22 mouse cellular contexts compared by ENCODE assay signal in the genomic region with DNA sequence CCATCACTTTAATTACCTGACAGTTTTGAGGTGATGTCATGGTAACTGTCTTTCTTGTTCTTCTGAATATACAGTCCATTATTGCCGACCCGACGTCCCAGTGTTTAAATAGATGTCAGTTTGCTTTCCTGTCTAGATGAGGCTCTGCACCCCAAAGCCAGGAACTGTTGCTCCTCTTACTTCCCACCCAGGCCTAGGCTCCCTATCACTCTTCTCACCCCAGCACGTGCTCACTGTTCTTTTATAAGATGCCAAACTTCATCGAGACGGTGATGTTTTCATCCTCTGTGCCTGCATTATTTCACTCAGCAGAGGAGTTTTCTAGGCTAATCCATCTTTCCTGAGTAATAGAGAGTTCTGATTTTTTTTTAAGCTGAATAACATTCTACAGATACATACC.
DNase-seq lines count a peak whose midpoint lies in the region; ATAC-seq and TF ChIP-seq lines count a peak whose summit lies in the region.
"Had no signal": no experiment of that assay in that cellular context is flagged by ENCODE, and none has a peak within 500 bp of the region (broad histone marks: within the 10 kb centered on the region; RNA-seq: fewer than 3 reads in every experiment).

No protein-coding gene starts in this region.

- TF ChIP-seq POLR2A in liver, adult 2 months (IDR thresholded peaks at IDR 0.05; ENCODE audit: extremely low read depth, insufficient read depth, low read length) = no peak

- no peak for ATAC-seq in liver, embryonic 12.5 days
- no peak for ATAC-seq in liver, postnatal 0 days
- ATAC-seq in intestine, embryonic 15.5 days = peak; percentile 40; the same call in 1 of the 2 replicates
- ATAC-seq in intestine, embryonic 16.5 days = peak; percentile 14; the same call in 1 of the 2 replicates
- ATAC-seq: forebrain, embryonic 13.5 days; forebrain, embryonic 15.5 days had no signal

- intact Hi-C loops in left cerebral cortex, postnatal 36 days (cut with DNase I) = no loop called here

- H3K4me1 ChIP-seq in liver, adult 2 months (ENCODE audit: control insufficient read depth, insufficient read depth, low read length) = peaks cover 15% of the 10 kb centered on the region
- H3K4me1 ChIP-seq in liver, embryonic 12.5 days = no peaks in the 10 kb centered on the region
- no peaks in the 10 kb centered on the region; the same call in 1 of the 2 replicates for H3K4me1 ChIP-seq in liver, postnatal 0 days (ENCODE audit: insufficient read depth)
- 0 out of 2 replicates have a peak, but pooled peaks cover 7% of the 10 kb centered on the region for H3K4me1 ChIP-seq in intestine, embryonic 15.5 days (replicated peaks)
- peaks cover 7% of the 10 kb centered on the region; the same call in 1 of the 2 replicates for H3K4me1 ChIP-seq in intestine, embryonic 16.5 days (ENCODE audit: control insufficient read depth, insufficient read depth, low read length)
- H3K4me1 ChIP-seq: embryonic facial prominence, embryonic 10.5 days; embryonic facial prominence, embryonic 12.5 days; forebrain, embryonic 13.5 days; forebrain, embryonic 15.5 days had no signal

- no peak for TF ChIP-seq EP300 in liver, postnatal 0 days (IDR thresholded peaks at IDR 0.05; ENCODE audit: low read depth)

- H3K4me3 ChIP-seq in liver, adult 2 months (ENCODE audit: insufficient read depth, low read depth, low read length) = no peak overlapping the region
- no peak overlapping the region for H3K4me3 ChIP-seq in liver, embryonic 12.5 days
- H3K4me3 ChIP-seq in liver, postnatal 0 days (ENCODE audit: low read depth, low read length) = no peak overlapping the region
- H3K4me3 ChIP-seq in intestine, embryonic 15.5 days (replicated peaks) = no peak overlapping the region
- H3K4me3 ChIP-seq in intestine, embryonic 16.5 days (ENCODE audit: low read length) = no peak overlapping the region
- H3K4me3 ChIP-seq: embryonic facial prominence, embryonic 10.5 days; embryonic facial prominence, embryonic 12.5 days; forebrain, embryonic 13.5 days; forebrain, embryonic 15.5 days had no signal

- H3K4me2 ChIP-seq in liver, embryonic 12.5 days = no peak overlapping the region
- no peak overlapping the region for H3K4me2 ChIP-seq in liver, postnatal 0 days (ENCODE audit: low read depth, low read length)
- H3K4me2 ChIP-seq in intestine, embryonic 15.5 days (replicated peaks) = no peak overlapping the region
- H3K4me2 ChIP-seq in intestine, embryonic 16.5 days (ENCODE audit: low read depth, low read length) = no peak overlapping the region
- H3K4me2 ChIP-seq: embryonic facial prominence, embryonic 12.5 days; forebrain, embryonic 13.5 days; forebrain, embryonic 15.5 days had no signal

- peak overlapping the region; percentile 33; the same call in 1 of the 2 replicates for H3K27ac ChIP-seq in liver, adult 2 months (replicated peaks; ENCODE audit: insufficient read depth, low read depth, low read length)
- no peak overlapping the region for H3K27ac ChIP-seq in liver, embryonic 12.5 days
- peak overlapping the region; percentile 90 for H3K27ac ChIP-seq in liver, postnatal 0 days (ENCODE audit: low read depth)
- H3K27ac ChIP-seq in intestine, embryonic 15.5 days = no peak overlapping the region
- H3K27ac ChIP-seq in intestine, embryonic 16.5 days (ENCODE audit: low read length) = no peak overlapping the region
- H3K27ac ChIP-seq: embryonic facial prominence, embryonic 10.5 days; embryonic facial prominence, embryonic 12.5 days; forebrain, embryonic 13.5 days; forebrain, embryonic 15.5 days had no signal

- H3K9ac ChIP-seq in liver, adult 2 months (ENCODE audit: low read depth, low read length) = no peak overlapping the region
- no peak overlapping the region for H3K9ac ChIP-seq in liver, embryonic 12.5 days
- H3K9ac ChIP-seq in liver, postnatal 0 days (replicated peaks) = no peak overlapping the region
- H3K9ac ChIP-seq in intestine, embryonic 15.5 days = no peak overlapping the region
- H3K9ac ChIP-seq in intestine, embryonic 16.5 days (ENCODE audit: low read depth, low read length) = no peak overlapping the region
- H3K9ac ChIP-seq: embryonic facial prominence, embryonic 12.5 days; forebrain, embryonic 13.5 days; forebrain, embryonic 15.5 days had no signal

- H3K9me3 ChIP-seq in liver, embryonic 12.5 days (replicated peaks) = no peaks in the 10 kb centered on the region
- no peaks in the 10 kb centered on the region for H3K9me3 ChIP-seq in liver, postnatal 0 days (ENCODE audit: low read length)
- H3K9me3 ChIP-seq in intestine, embryonic 15.5 days = no peaks in the 10 kb centered on the region
- no peaks in the 10 kb centered on the region for H3K9me3 ChIP-seq in intestine, embryonic 16.5 days (ENCODE audit: control insufficient read depth, low read length)
- H3K9me3 ChIP-seq: embryonic facial prominence, embryonic 10.5 days; embryonic facial prominence, embryonic 12.5 days; forebrain, embryonic 13.5 days; forebrain, embryonic 15.5 days had no signal

- DNase-seq in liver, adult 2 months (ENCODE audit: extremely low read depth, low read depth, low spot score) = no peak
- no peak for DNase-seq in liver, postnatal 0 days
- no peak for DNase-seq in liver
- DNase-seq in left cerebral cortex, postnatal 36 days (ENCODE audit: low spot score in 2 of 2) = no peak
- DNase-seq in embryo, embryonic 9.5 days (ENCODE audit: extremely low spot score) = no peak
- DNase-seq: adrenal gland, adult 2 months; adrenal gland, postnatal 10 days; adrenal gland, postnatal 25 days; cerebellum, adult 11 months; cerebellum, adult 18-20 months; cerebellum, adult 8-10 months; cerebellum, adult 9-11 months; cerebellum, postnatal 14 days; cerebellum, postnatal 36 days; embryo, embryonic 11 days had no signal

- no peak for TF ChIP-seq CTCF in liver, adult 2 months (IDR thresholded peaks at IDR 0.05; ENCODE audit: low read depth, low read length)
- no peak for TF ChIP-seq CTCF in liver, postnatal 0 days (IDR thresholded peaks at IDR 0.05; ENCODE audit: low read depth)

- H3K27me3 ChIP-seq in liver, adult 2 months (ENCODE audit: control insufficient read depth, insufficient read depth, low read length) = no peaks in the 10 kb centered on the region
- H3K27me3 ChIP-seq in liver, embryonic 12.5 days (replicated peaks) = no peaks in the 10 kb centered on the region
- no peaks in the 10 kb centered on the region for H3K27me3 ChIP-seq in liver, postnatal 0 days (ENCODE audit: insufficient read depth, low read length)
- H3K27me3 ChIP-seq in intestine, embryonic 15.5 days (replicated peaks) = no peaks in the 10 kb centered on the region
- H3K27me3 ChIP-seq in intestine, embryonic 16.5 days (replicated peaks; ENCODE audit: control insufficient read depth, insufficient read depth, low read length) = no peaks in the 10 kb centered on the region
- H3K27me3 ChIP-seq: embryonic facial prominence, embryonic 12.5 days; forebrain, embryonic 13.5 days; forebrain, embryonic 15.5 days had no signal

- WGBS in liver, adult 2 months = 15% methylated on average over 6 of the region's 6 CpGs
- WGBS in liver, embryonic 12.5 days (ENCODE audit: insufficient replicate concordance) = 67% methylated on average over 6 of the region's 6 CpGs
- 47% methylated on average over 6 of the region's 6 CpGs for WGBS in liver, postnatal 0 days (ENCODE audit: insufficient replicate concordance)
- 21% methylated on average over 6 of the region's 6 CpGs for WGBS in intestine, embryonic 15.5 days
- 29% methylated on average over 6 of the region's 6 CpGs for WGBS in intestine, embryonic 16.5 days

- no peaks in the 10 kb centered on the region for H3K79me2 ChIP-seq in liver, adult 2 months (ENCODE audit: control insufficient read depth, insufficient read depth, low read length)

- no peaks in the 10 kb centered on the region for H3K36me3 ChIP-seq in liver, adult 2 months (ENCODE audit: control insufficient read depth, insufficient read depth, low read length)
- no peaks in the 10 kb centered on the region for H3K36me3 ChIP-seq in liver, embryonic 12.5 days
- no peaks in the 10 kb centered on the region for H3K36me3 ChIP-seq in liver, postnatal 0 days (replicated peaks; ENCODE audit: insufficient read depth, low read length)
- H3K36me3 ChIP-seq in intestine, embryonic 15.5 days = no peaks in the 10 kb centered on the region
- no peaks in the 10 kb centered on the region for H3K36me3 ChIP-seq in intestine, embryonic 16.5 days (ENCODE audit: control insufficient read depth, insufficient read depth, low read length)
- H3K36me3 ChIP-seq: embryonic facial prominence, embryonic 10.5 days; embryonic facial prominence, embryonic 12.5 days; forebrain, embryonic 15.5 days had no signal

Comparison
In these comparisons a context has a peak if more than half of its experiments do, and no peak if none do; other contexts are left out.
1. H3K27ac ChIP-seq: peak in liver, adult 2 months (single experiment) and liver, postnatal 0 days (single experiment); none in liver, embryonic 12.5 days (single experiment), intestine, embryonic 15.5 days (single experiment) and intestine, embryonic 16.5 days (single experiment).
2. ATAC-seq: peak in intestine, embryonic 15.5 days (single experiment) and intestine, embryonic 16.5 days (single experiment); none in liver, embryonic 12.5 days (single experiment) and liver, postnatal 0 days (single experiment).